Mouse (Mus musculus) limb, embryonic 15.5 days (tissue): ENCODE measurements around the gene Armc9. TPM values are rescaled to one million over a fixed set of nuclear protein-coding genes. Genes with fewer than 3 reads are reported as not detected.

Experiments used
- ATAC-seq: fragments of 200-750 bp; cut with Nextera tagmentation; 2 replicates; pipeline ENCODE4 v1.8.0; 2017; ENCODE audit warnings: low read depth, moderate TSS enrichment; ENCODE audit not compliant: insufficient number of reproducible peaks, low FRiP score, low TSS enrichment
- H3K27ac ChIP-seq: fragments of 300-500 bp; sonication (generic); 2 replicates; pipeline ENCODE4 v1.5.1; 2015; ENCODE audit warnings: moderate library complexity, mild to moderate bottlenecking, inconsistent platforms
- H3K27me3 ChIP-seq: fragments of 300-500 bp; sonication (generic); 2 replicates; pipeline ENCODE4 v1.6.1; 2015; ENCODE audit warnings: inconsistent platforms
- H3K36me3 ChIP-seq: fragments of 300-500 bp; sonication (generic); 2 replicates; pipeline ENCODE4 v1.6.1; 2015; ENCODE audit warnings: inconsistent platforms
- H3K4me1 ChIP-seq: fragments of 300-500 bp; sonication (generic); 2 replicates; pipeline ENCODE4 v1.6.1; 2015; ENCODE audit warnings: inconsistent platforms
- H3K4me2 ChIP-seq: fragments of 300-500 bp; sonication (generic); 2 replicates; pipeline ENCODE4 v1.6.1; 2015; ENCODE audit warnings: mild to moderate bottlenecking, inconsistent platforms
- H3K4me3 ChIP-seq: fragments of 300-500 bp; sonication (generic); 2 replicates; pipeline ENCODE4 v1.5.1; 2015; ENCODE audit warnings: mild to moderate bottlenecking, inconsistent platforms
- H3K9ac ChIP-seq: fragments of 300-500 bp; sonication (generic); 2 replicates; pipeline ENCODE4 v1.6.1; 2015; ENCODE audit warnings: inconsistent platforms
- H3K9me3 ChIP-seq: fragments of 300-500 bp; sonication (generic); 2 replicates; pipeline ENCODE4 v1.6.1; 2016; ENCODE audit warnings: inconsistent platforms
- WGBS: fragments of 180-500 bp; shearing (Covaris S2); methylation state at CpG from one replicate; pipeline ENCODE4 v1.1.7; 2015; 5-methylcytosine and 5-hydroxymethylcytosine counted together
- polyA plus RNA-seq: library from polyadenylated mRNA; unstranded; fragments of >200 nt; fragmentation: Nextera tagmentation; extraction: Ambion mirVana; gene quantifications from 2 replicates; pipeline ENCODE4 v1.2.1, GENCODE M21; 2015

Armc9 gene
- polyA plus RNA-seq, 1 experiment from 2014 or later, result 19.2 TPM

DNA sequence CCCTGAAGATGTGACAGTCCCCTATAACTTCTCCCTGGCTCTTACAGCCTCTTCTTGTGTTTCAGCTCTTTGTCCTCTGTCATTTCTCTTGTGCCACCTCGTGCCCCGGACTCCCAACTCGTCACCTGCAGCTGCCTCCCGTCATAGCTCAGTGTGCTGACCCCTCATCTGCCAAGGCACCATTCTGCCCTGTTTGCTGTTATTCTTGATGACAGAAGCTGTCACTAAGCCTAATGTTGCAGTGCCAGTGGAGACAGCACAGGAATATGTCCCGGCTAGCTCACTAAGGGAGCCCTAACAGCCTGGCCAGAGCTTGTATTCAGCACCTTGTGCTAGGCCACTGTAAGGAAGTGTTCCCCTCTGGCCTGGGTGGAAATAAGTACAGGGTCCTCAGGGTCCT is 78.1 kb downstream of the Armc9 start:
- no peak overlapping the region for H3K4me2 ChIP-seq
- H3K27me3 ChIP-seq, result no peaks in the 10 kb centered on the region
- H3K4me1 ChIP-seq, result 0 out of 2 replicates have a peak, but pooled peaks cover 5% of the 10 kb centered on the region
- H3K9ac ChIP-seq, result no peak overlapping the region
- no peak for ATAC-seq
- no peak overlapping the region for H3K4me3 ChIP-seq
- H3K9me3 ChIP-seq, result no peaks in the 10 kb centered on the region
- no peak overlapping the region for H3K27ac ChIP-seq
- no peaks in the 10 kb centered on the region for H3K36me3 ChIP-seq
- WGBS, result 82% methylated on average over 5 of the region's 5 CpGs

DNA sequence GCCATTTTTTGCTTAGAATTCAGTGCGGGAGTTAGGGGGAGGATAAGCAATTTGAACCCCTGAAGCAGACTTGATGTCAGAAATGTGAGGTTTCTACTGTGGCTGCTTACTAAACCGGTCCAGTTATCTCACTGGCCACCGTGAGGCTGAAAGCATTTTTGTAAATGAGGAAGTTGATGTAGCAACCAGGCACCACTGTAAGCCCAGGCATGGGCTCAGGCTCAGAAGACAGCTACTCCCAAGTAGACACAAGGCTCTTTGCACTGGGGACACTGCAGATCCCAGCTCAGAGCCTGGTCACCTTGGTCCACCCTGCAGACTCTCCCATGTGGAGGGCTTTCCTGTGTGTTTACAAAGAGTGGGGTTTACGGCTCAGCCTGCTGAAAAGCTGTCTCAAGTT is 79.2 kb downstream of the Armc9 start:
- H3K27ac ChIP-seq, result no peak overlapping the region
- no peak overlapping the region for H3K9ac ChIP-seq
- no peak for ATAC-seq
- no peaks in the 10 kb centered on the region for H3K27me3 ChIP-seq
- H3K36me3 ChIP-seq, result no peaks in the 10 kb centered on the region
- H3K4me3 ChIP-seq, result no peak overlapping the region
- H3K4me2 ChIP-seq, result no peak overlapping the region
- no peaks in the 10 kb centered on the region for H3K9me3 ChIP-seq
- 52% methylated on average over 4 of the region's 4 CpGs for WGBS
- 0 out of 2 replicates have a peak, but pooled peaks cover 6% of the 10 kb centered on the region for H3K4me1 ChIP-seq

DNA sequence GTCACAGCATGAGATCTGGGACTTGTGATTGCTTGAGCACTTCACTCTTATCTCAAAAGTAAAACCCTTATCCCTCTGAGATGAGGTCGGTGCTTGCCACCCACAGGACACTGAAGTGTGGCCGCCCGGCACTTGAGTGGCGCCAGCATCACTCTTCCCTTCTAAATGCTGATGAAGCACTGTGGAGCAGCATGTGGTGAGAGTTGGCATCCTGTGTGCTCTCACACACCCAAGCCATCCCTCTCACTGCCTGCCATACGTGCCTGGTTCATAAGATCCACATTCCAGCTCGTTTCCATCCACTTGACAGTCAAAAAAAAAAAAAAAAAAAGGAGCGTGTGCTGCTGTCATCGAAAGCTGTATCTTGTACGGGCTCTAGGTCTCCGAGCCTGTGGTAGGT is 80.5 kb downstream of the Armc9 start:
- WGBS, result 80% methylated on average over 10 of the region's 10 CpGs
- Histone ChIP-seq H3K36me3 (no peaks in the 10 kb centered on the region), H3K27me3 (no peaks in the 10 kb centered on the region), H3K27ac (no peak overlapping the region), H3K9me3 (no peaks in the 10 kb centered on the region), H3K4me2 (no peak overlapping the region), H3K4me1 (peaks cover 18% of the 10 kb centered on the region; the same call in 1 of the 2 replicates), H3K4me3 (no peak overlapping the region), H3K9ac (no peak overlapping the region)
- ATAC-seq, result no peak

DNA sequence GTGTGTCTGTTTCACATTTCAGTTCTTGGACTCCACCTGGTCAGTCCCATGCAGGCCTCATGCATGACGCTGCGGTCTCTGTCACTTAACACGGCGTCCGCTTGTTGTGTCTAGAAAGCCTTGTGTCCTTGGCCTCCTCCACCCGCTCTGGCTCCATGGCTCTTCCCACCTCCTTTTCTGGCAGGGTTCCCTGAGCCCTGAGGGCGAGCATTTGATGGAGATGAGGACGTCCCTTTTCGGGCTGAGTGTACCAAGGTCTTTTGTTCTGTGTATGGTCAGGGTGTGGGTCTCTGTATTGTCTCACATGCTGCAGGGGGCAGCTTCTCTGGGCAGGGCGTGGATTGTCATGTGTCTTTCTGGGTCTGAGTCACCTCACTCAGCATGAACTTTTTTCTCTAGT is 81.9 kb downstream of the Armc9 start:
- no peaks in the 10 kb centered on the region for H3K27me3 ChIP-seq
- 79% methylated on average over 10 of the region's 10 CpGs for WGBS
- H3K36me3 ChIP-seq, result no peaks in the 10 kb centered on the region
- peaks cover 24% of the 10 kb centered on the region for H3K4me1 ChIP-seq
- no peaks in the 10 kb centered on the region for H3K9me3 ChIP-seq
- no peak overlapping the region for H3K9ac ChIP-seq
- no peak overlapping the region for H3K4me3 ChIP-seq
- no peak for ATAC-seq
- no peak overlapping the region for H3K4me2 ChIP-seq
- no peak overlapping the region for H3K27ac ChIP-seq

DNA sequence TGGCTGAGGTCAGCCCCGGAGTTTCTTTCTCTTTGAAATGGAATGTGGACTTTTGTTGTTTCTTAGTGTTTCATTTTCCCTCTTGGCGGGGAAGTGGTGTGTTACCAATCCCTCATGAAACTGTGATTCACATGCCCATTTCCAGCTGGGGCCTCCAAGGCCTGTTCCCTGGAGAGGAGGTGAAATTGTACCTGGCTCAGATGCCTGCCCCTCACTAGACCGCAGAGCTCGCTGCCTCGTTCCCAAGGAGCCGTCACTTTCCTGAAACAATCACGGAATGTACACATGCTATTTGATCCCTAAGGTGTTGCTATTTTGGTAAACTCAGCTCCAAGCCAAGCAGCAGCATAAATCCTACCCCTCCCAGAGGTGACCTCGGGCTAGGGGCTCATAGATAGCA is 84.4 kb downstream of the Armc9 start:
- Histone ChIP-seq H3K9me3 (no peaks in the 10 kb centered on the region), H3K4me2 (no peak overlapping the region), H3K4me3 (no peak overlapping the region), H3K4me1 (peaks cover 21% of the 10 kb centered on the region), H3K36me3 (no peaks in the 10 kb centered on the region), H3K27me3 (no peaks in the 10 kb centered on the region), H3K27ac (peak overlapping the region; percentile 34; the same call in 1 of the 2 replicates), H3K9ac (no peak overlapping the region)
- WGBS, result 33% methylated on average over 8 of the region's 8 CpGs
- no peak for ATAC-seq

DNA sequence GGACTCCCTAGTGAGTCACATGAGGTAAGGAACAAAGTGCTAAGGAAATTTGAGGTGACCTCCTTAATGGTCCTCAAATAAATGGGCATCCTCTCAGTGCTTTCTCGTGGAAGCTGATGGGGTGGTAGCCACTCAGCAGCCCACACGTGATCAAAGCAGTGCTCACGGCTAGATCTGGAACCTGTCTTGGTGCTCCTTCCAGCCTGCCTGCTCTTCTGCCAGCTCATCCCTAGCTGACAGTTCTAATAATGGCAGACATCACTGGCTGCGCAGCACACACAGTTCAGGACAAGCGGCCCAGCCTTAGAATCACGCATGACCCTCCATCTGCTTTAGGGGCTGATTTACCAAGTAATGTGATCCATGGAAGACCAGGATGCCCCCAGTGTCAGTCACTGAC is 85.3 kb downstream of the Armc9 start:
- peaks cover 19% of the 10 kb centered on the region for H3K4me1 ChIP-seq
- H3K36me3 ChIP-seq, result peaks cover 5% of the 10 kb centered on the region
- WGBS, result 79% methylated on average over 6 of the region's 6 CpGs
- no peak overlapping the region for H3K4me2 ChIP-seq
- peak overlapping the region; percentile 13; the same call in 1 of the 2 replicates for H3K27ac ChIP-seq
- no peak for ATAC-seq
- no peak overlapping the region for H3K9ac ChIP-seq
- H3K4me3 ChIP-seq, result no peak overlapping the region
- no peaks in the 10 kb centered on the region for H3K9me3 ChIP-seq
- H3K27me3 ChIP-seq, result no peaks in the 10 kb centered on the region

DNA sequence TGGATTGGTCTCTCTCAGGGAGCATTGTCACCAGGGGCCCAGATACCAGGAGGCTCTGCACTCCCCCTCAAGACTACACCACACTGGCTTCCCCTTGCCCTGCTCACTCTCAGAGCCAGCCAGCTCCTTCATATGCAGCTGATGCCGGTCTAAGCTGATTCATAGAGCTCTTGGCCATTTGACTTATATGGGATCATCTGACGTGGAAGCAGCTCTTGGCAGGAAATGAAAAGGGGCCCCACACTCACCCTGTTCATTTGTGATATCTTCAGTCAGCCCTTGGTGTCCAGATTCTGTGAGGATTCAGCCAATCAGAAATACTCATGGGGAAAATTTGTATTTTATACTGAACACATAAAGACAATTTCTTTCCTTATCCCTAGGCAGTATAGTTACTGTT is 86.4 kb downstream of the Armc9 start:
- peaks cover 19% of the 10 kb centered on the region for H3K4me1 ChIP-seq
- 43% methylated on average over 2 of the region's 2 CpGs for WGBS
- no peak for ATAC-seq
- no peaks in the 10 kb centered on the region for H3K9me3 ChIP-seq
- H3K27ac ChIP-seq, result no peak overlapping the region
- H3K9ac ChIP-seq, result no peak overlapping the region
- no peak overlapping the region for H3K4me2 ChIP-seq
- H3K36me3 ChIP-seq, result peaks cover 16% of the 10 kb centered on the region
- no peak overlapping the region for H3K4me3 ChIP-seq
- H3K27me3 ChIP-seq, result no peaks in the 10 kb centered on the region

DNA sequence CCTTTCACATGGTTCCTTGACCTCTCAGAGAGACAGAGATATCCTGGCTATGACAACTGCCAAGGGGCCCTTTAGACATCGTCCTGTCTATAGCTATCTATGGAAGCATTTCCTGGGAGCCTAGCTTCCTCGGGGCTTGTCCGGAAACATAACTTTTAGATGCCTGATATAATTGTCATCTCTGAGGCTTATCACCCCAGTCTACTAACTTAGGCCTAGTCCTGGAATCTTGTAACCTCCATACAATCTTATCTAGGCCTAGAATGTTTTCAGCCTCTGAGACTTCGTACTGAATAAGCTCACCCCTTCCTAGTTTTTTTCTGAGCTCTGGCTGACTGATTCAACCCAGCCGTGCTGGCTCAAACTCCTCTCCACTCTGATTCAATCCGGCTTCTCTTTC is 88.9 kb downstream of the Armc9 start:
- Histone ChIP-seq H3K27me3 (no peaks in the 10 kb centered on the region), H3K9me3 (no peaks in the 10 kb centered on the region), H3K4me3 (no peak overlapping the region), H3K36me3 (peaks cover 16% of the 10 kb centered on the region), H3K9ac (no peak overlapping the region), H3K4me1 (peaks cover 22% of the 10 kb centered on the region), H3K4me2 (no peak overlapping the region), H3K27ac (no peak overlapping the region)
- 68% methylated on average over 6 of the region's 6 CpGs for WGBS
- ATAC-seq, result no peak

DNA sequence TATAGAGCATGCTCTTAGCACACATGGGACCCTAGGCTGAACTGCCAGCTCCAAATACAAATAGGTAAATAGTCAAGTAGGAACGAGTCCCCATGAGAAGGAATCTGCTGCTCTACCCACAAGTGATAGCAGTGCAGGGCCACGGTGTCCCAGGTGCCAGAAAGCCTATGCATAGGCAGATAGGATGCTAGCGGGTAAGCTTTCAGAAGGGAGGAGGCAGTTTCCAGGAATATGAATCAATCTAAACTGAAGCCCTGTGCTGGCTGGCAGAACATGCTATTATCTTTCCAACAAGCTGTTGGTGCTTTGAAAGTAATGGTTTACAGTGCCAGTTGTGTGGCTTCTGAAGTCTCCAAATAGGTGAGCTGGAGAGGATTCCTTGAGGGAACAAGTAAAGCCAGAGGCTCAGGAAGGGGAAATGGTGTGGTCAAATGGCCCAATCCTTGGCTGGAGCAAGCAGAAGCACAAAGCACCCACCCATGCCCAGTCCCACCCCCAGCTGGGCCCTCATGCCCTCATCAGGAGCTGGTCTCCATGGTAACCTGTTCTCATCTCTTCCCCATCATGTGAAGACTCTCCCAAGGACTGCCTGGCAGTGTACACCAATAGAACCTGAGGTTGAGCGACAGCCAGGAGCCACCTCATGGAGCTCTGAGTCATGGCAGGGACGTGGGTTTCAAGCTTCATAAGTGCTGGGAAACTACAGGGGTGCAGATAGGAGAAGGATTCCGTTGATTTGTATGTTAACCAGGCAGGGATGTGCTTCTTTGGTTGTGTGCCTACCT is 90.9 kb downstream of the Armc9 start:
- no peak for ATAC-seq
- 87% methylated on average over 6 of the region's 6 CpGs for WGBS
- no peaks in the 10 kb centered on the region for H3K27me3 ChIP-seq

DNA sequence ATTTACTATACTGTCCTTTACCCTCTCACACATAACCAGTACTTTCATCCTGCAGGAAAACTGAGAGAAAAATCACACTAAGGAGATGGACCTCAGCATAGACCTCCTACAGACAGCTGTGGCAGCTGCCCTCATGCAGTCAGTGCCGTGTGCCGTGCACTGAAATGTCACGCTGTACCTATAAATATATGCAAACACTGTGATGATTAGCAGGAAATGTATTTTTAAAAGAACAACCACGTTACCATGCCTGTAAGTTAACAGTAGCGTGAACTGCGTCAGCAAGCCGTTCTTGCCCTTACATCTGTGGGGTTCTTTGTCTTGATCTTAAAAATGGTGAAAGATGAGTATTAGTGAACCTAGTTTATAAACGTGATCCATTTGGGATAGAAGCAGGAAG is 98.8 kb downstream of the Armc9 start:
- no peak for ATAC-seq
- 87% methylated on average over 8 of the region's 8 CpGs for WGBS
- H3K9me3 ChIP-seq, result no peaks in the 10 kb centered on the region
- H3K9ac ChIP-seq, result no peak overlapping the region
- H3K27ac ChIP-seq, result no peak overlapping the region
- no peaks in the 10 kb centered on the region for H3K27me3 ChIP-seq
- H3K36me3 ChIP-seq, result peaks cover 12% of the 10 kb centered on the region; the same call in 1 of the 2 replicates
- H3K4me3 ChIP-seq, result no peak overlapping the region
- H3K4me2 ChIP-seq, result no peak overlapping the region
- no peaks in the 10 kb centered on the region for H3K4me1 ChIP-seq

More for the DNA sequence above, 90.9 kb downstream of the Armc9 start:
- Histone ChIP-seq H3K36me3 (peaks cover 22% of the 10 kb centered on the region), H3K27ac (no peak overlapping the region), H3K4me3 (no peak overlapping the region), H3K4me2 (no peak overlapping the region), H3K9me3 (no peaks in the 10 kb centered on the region), H3K9ac (no peak overlapping the region), H3K4me1 (peaks cover 7% of the 10 kb centered on the region)

DNA sequence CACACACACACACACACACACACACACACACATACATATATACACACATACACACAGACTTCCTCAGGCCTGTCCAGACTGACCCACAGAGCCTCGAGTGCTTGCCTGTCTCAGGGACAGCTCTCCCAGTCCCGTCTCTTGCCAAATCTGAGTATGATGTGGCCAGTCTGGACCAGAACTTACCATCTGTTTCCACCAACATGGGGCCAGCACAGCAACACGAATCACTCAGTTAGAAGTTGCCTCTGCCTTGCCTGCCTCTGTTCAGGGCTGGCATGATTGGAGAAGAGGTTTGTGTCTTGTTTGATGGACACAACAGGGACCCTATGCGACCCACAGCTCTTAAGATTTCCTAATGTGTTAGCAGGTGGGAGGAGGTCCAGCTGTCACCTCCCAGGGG is 101.7 kb downstream of the Armc9 start:
- H3K9ac ChIP-seq, result no peak overlapping the region

DNA sequence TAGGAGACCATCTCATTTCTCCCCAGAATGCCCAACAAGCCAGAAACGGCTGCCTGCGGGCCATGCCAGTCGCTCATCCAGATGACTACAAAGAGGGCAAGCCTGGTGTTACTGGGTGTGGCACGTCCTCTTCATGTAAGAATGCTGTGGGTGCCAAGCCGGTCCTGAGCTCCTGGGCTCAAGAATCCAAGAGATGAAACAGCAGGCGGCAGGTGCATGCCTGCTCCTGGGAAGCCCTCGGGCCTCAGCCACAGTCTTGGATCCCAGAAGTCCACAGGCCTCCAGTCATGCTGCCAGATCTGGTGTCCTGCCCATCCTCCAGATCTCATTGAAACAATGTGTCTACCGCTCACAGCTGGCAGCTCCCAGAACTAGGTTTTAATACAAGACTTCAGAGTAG is 102.6 kb downstream of the Armc9 start:
- no peak overlapping the region for H3K4me2 ChIP-seq
- 78% methylated on average over 8 of the region's 8 CpGs for WGBS

More for the DNA sequence above, 101.7 kb downstream of the Armc9 start:
- Histone ChIP-seq H3K4me3 (no peak overlapping the region), H3K4me1 (no peaks in the 10 kb centered on the region), H3K4me2 (no peak overlapping the region), H3K27me3 (no peaks in the 10 kb centered on the region), H3K9me3 (no peaks in the 10 kb centered on the region), H3K36me3 (0 out of 2 replicates have a peak, but pooled peaks cover 6% of the 10 kb centered on the region), H3K27ac (no peak overlapping the region)
- WGBS, result 74% methylated on average over 4 of the region's 4 CpGs
- no peak for ATAC-seq

More for the DNA sequence above, 102.6 kb downstream of the Armc9 start:
- no peaks in the 10 kb centered on the region for H3K27me3 ChIP-seq
- ATAC-seq, result no peak
- no peak overlapping the region for H3K9ac ChIP-seq
- 0 out of 2 replicates have a peak, but pooled peaks cover 6% of the 10 kb centered on the region for H3K36me3 ChIP-seq
- no peaks in the 10 kb centered on the region for H3K4me1 ChIP-seq
- H3K27ac ChIP-seq, result no peak overlapping the region
- H3K4me3 ChIP-seq, result no peak overlapping the region
- H3K9me3 ChIP-seq, result no peaks in the 10 kb centered on the region
